Mouse (Mus musculus) large intestine, adult 2 months (tissue): ENCODE measurements around the gene Ttyh3. TPM values are rescaled to one million over a fixed set of nuclear protein-coding genes. Genes with fewer than 3 reads are reported as not detected.

Experiments used
- DNase-seq: peaks from one replicate; pipeline ENCODE4 v3.0.0-alpha.2; 2012; ENCODE audit warnings: low read depth, low spot score
- WGBS: fragments of 180-500 bp; shearing (Covaris S2); methylation state at CpG from one replicate; pipeline ENCODE4 v1.1.7; 2018; 5-methylcytosine and 5-hydroxymethylcytosine counted together
- polyA plus RNA-seq: library from polyadenylated mRNA; depleted of rRNA; stranded (reverse); fragments of >200 nt; gene quantifications from 2 replicates; pipeline ENCODE4 v1.2.3, GENCODE M21; 2012; rRNA removed

Gene Ttyh3
- polyA plus RNA-seq, 1 experiment = 52.7 TPM

DNA sequence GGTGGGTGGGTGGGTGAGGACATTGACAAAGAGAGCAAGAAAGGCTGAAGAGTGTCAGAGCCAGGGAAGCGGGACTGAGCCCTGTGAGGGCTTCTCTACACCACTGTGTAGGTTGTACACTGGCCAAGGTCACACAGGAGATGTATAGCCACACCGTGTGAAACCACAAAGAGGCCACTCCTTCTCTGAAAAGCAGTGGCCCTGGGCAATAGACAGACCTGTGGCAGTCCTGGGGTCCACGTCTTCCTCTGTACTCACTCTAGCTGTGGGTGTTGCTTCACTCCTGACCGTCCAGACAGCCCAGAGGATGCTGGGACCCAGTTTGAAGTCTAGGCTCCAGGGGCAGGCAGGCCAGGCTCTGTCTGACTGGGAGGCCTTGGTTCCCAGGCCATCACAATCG, 54.0 kb downstream of the Ttyh3 start:
- no peak for DNase-seq
- 86% methylated on average over 5 of the region's 5 CpGs for WGBS

DNA sequence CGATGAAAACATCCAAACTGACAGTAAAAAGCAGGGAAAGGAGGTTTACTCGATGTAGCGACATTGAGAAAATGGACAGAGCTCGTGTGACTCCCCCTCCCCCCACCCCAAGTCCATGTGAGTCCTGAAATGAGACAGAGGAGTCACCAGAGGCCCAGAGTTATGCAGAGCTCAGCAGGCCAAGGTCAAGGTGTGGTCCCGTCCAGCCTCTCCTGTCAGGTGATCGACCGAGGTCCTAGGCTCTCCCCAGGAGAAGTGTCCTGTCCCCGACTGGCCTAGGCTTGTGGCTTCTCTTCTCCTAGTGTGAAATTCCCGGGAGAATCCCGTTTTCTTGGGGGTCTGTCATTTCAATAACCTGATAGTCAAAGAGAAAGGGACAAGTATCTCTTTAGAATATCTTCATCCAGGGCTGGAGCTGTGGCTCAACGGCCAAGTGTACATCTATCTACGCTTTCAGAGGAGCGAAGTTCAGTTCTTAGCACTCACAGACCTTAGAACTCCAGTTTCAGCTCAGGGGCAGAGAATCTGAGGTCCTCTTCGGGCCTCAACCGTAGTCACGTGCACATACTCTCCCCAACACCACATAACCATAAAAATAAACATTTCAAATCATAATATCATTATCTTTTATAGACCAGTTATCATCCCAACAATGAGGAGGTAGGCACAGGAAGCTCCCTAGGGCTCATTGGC, 59.6 kb downstream of the Ttyh3 start:
- no peak for DNase-seq
- WGBS = 64% methylated on average over 16 of the region's 16 CpGs

DNA sequence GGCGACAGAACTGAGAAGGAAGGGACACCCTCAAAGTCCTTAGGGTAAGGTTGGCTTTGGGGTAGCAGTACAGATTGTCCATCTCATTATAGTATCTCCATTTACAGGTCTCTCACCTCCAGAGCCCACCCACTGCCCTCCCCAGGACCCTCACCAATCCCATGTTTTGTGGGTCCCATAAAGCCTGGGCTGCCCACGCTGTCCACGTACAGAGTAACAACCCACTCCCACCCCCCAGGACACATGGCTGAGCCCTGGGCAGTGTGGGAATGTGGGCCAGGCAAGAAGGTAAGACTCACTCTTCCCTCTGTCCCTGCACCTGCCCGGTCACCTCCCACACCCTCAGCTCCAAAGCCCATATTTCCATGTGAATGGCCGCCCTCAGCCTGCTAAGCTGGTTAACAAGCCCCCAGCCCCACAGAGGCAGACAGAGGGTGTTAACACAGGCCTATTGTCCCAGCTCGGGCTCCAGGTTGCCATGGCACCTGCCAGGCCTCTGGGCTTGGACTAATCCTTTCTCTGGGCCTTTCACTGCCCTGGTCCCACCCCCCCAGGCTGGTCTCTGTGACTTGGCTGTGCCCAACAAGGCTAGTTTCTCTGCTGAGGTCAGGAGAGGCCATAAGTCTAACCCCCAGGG, 65.0 kb downstream of the Ttyh3 start:
- DNase-seq = no peak
- 88% methylated on average over 6 of the region's 6 CpGs for WGBS

DNA sequence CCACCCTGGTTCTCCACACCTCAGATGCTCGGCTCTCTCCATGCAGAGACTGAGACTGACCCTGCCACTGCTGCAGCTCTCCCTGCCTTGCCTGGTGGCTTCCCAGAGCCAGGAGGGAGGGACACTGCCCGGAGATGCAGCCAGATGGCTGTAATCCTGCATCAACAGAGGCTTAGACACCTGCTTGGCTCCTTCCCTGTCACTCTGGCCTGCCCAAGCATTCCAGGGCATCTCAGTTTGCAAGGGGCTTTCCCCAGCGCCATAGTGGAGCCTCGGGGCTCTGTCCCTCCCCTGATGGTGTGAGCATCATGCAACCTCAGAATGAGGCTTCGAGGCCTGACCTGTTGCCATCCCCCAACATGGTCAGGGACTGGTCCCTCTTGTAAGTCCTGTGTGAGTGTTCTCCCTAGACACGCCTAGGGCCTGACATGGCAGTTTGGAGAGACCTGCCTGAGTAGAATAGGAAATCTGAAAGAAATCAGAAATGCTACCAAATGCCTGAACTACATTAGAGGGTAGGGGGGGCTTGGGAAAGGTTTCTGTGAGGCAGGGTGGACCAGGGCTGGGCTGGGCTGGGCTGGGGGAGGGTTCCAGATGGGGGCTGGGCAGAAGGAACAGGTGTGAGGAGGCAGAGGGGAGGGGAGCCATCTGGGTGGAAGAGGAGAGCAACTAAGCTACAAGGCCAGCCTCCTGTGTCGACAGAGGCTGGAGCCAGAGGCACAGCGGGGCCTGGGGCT, 65.7 kb downstream of the Ttyh3 start:
- WGBS = 59% methylated on average over 8 of the region's 8 CpGs

DNA sequence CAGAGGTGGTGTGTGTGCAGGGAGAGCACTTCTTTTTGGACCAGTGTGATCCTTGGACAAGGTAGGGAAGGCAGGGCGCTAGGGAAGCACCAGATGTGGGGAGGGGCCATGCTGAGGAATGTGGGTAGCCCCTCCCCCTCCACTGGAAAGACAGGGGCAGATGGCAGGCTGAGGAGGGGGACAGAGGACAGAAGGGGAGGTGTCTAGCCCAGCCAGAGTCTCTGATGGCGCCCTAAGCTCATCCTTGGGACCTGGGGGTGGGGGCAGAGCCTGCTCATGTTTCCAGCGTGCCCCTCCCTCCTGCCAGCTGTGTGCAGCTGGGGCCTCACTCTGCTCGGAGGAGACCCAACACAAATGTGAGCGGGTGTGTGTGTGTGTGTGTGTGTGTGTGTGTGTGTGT, 67.3 kb downstream of the Ttyh3 start:
- no peak for DNase-seq
- 42% methylated on average over 5 of the region's 5 CpGs for WGBS

More for the DNA sequence above, 65.7 kb downstream of the Ttyh3 start:
- DNase-seq = no peak

DNA sequence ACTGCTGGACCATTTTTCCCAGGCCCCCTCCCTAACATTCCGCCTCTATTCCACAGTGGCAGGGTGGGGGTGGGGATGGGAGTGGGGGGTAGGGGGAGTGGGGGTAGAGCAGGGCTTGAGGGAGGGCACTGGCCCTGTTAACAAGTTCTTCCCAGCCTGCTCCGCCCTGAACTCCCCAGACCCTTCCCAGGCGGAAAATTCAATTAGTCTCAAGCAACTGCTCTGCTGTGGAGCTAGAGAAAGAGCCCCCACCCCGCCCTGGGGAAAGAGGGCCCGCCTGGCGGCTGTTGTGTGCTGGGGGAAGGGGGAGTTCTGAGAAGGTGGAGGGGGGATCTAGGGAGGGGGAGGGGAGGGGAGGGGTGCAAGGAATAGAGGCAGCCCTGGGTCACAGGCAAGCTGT, 69.1 kb downstream of the Ttyh3 start:
- 73% methylated on average over 6 of the region's 6 CpGs for WGBS

DNA sequence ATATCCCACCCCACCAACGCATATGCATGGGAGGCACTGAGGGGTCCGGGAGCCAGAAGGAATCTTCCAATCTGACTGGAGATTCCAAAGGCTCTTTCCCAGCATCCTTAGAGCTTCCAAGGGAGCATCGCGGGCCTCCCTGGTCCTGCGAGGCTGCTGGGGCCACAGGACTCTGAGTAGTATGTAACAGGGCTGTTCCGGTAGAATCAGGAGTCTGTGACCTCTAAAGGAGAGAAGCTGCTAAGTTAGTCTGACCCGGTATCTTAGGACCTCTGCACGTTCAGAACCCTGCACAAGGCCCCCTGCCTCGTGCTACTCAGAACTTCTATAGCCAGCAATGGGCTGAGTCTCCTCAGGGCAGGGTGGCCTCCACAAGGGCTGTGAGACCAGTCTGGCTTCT, 69.6 kb downstream of the Ttyh3 start:
- no peak for DNase-seq
- WGBS = 77% methylated on average over 9 of the region's 9 CpGs

More for the DNA sequence above, 69.1 kb downstream of the Ttyh3 start:
- no peak for DNase-seq

DNA sequence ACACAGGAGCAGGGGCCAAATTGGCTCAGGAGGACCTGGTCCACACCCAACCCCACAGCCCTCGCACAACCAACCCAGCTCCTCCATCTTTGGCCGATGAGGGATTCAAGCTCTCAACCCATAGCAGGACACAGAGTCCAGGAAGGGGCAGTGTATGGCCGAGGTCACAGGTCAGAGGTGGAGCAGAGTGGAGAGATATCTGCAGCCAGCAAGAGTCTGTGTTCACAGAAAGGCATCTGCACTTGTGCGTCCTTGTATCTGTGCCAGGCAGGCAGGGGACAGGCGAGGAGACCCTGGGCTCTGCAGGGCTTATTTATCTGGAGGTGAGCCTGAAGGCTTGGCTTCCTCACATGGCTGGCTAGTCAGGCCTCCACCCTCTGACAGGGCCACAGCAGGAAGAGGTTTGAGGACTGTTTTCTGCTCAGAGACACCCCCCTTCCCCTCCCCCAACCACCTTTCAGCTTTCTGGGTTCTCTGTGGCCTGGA, 73.4 kb downstream of the Ttyh3 start:
- WGBS = 68% methylated on average over 5 of the region's 5 CpGs
- DNase-seq = no peak

DNA sequence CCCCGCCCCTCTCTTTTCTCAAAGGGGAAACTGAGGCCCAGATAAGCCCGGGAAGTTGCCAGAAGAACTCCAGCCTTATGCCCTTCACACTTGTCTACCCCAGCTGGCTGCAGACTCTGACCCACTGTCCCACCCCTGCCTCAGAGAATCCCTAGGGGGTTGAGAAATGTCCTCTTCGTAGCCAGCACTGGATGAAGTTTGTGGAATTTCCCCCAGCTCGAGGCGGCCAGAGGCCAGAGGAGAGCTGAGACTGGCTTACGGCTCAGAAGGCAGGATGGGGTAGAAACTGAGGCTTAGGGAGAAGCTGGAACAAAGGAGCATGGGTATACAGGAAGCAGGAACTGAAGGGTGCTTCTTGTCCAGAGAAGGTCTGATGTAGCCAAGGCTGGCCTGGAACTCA, 76.2 kb downstream of the Ttyh3 start:
- DNase-seq = no peak
- WGBS = 58% methylated on average over 6 of the region's 6 CpGs

DNA sequence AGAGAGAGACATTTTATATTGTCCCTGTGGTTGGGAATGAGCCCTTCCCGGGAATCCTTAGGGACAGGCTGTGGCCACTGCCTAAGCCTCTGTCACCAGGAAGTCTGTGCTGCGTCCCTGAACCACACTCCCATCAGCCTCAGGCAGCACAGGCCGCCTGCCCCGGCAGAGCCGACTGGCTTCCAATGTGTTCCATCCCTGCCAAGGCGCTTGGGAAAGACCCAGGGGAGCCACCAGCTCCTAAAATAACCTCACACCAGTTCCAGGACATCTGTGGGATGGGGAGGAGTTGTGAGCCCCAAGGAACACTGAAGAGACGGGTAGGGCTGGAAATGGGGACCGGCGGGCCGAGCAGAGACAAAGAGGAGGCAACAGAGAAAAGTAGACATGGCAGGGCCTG, 77.2 kb downstream of the Ttyh3 start:
- DNase-seq = no peak

DNA sequence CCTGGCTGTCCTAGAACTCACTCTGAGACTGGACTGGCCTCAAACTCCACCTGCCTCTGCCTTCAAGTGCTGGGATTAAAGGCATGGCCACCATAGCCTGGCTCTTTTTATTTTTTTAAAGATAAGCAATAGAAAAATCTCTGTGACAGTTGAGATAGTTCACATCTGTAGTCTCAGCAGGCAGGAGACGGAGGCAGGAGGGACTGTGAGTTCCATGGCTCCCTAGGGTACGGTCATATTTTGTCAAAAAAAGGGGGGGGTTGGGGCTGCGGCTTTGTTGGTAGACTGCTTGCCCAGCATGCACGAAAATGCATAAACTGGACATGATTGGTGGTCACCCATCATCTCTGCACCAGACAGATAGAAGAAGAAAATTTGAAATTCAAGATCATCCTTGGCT, 77.6 kb downstream of the Ttyh3 start:
- WGBS = 75% methylated on average over 4 of the region's 4 CpGs
- no peak for DNase-seq

More for the DNA sequence above, 77.2 kb downstream of the Ttyh3 start:
- 62% methylated on average over 10 of the region's 10 CpGs for WGBS

Other genes starting within 250 kb of the Ttyh3 start
- gene Eif3b, start 229.7 kb downstream of the Ttyh3 start, polyA plus RNA-seq = 85.5 and 96.5 TPM in 2 replicates
- 0.03 TPM in 1 of 2 replicates, not detected in the other for gene Gm4869, start 203.4 kb downstream of the Ttyh3 start, polyA plus RNA-seq
- gene Chst12, start 143.5 kb downstream of the Ttyh3 start, polyA plus RNA-seq = 13.1 and 16.8 TPM in 2 replicates
- gene Grifin, start 84.0 kb downstream of the Ttyh3 start, polyA plus RNA-seq = not detected in 2 replicates
- 32.6 and 32.8 TPM in 2 replicates for gene Lfng, start 41.7 kb downstream of the Ttyh3 start, polyA plus RNA-seq
- 6.7 and 7.7 TPM in 2 replicates for gene Iqce, start 53.3 kb upstream of the Ttyh3 start, polyA plus RNA-seq
- 11.0 and 16.6 TPM in 2 replicates for gene Brat1, start 56.0 kb upstream of the Ttyh3 start, polyA plus RNA-seq
- gene Amz1, start 75.1 kb upstream of the Ttyh3 start, polyA plus RNA-seq = 3.7 and 4.2 TPM in 2 replicates
- gene Gna12, start 181.4 kb upstream of the Ttyh3 start, polyA plus RNA-seq = 35.9 and 37.1 TPM in 2 replicates